Mouse (Mus musculus) v-Abl transformed pro-B cells (cell line): ENCODE data around the gene Ttc3.
"Not testable (repeated sequence)": the region's sequence is repeated elsewhere in the genome, so short reads cannot be mapped to it uniquely, and the experiment has no call there.

ENCODE experiments used
- in situ Hi-C, 2 experiments: fragments of 400-800 bp; cut with MboI; formaldehyde crosslinking; loops; one replicate each; pipeline ENCODE4 v1.15.1; 2025; ENCODE audit not compliant: unreplicated experiment in 2 of 2

Gene Ttc3

GRCm38 (mm10) chr16:94484752-94485535 is 114.5 kb downstream of the Ttc3 start:
- in situ Hi-C loops: no loop called here

GRCm38 (mm10) chr16:94487341-94487740 is 116.9 kb downstream of the Ttc3 start:
- in situ Hi-C loops: no loop called here

- in situ Hi-C loops: no loop called here
These were observed 118.9 kb downstream of the Ttc3 start for GRCm38 (mm10) chr16:94489326-94489725.

- in situ Hi-C loops: not testable (repeated sequence)
These were observed 126.8 kb downstream of the Ttc3 start for GRCm38 (mm10) chr16:94497176-94497575.

- in situ Hi-C loops: no loop called here
These were observed 127.5 kb downstream of the Ttc3 start for GRCm38 (mm10) chr16:94497911-94498310.

GRCm38 (mm10) chr16:94504192-94504591 is 133.8 kb downstream of the Ttc3 start:
- in situ Hi-C loops: loop anchor here in 1 of 2 experiments (10.0 kb wide), 1 partner anchor 111 kb away; no protein-coding TSS in a partner anchor

GRCm38 (mm10) chr16:94507071-94507470 is 136.7 kb downstream of the Ttc3 start:
- in situ Hi-C loops: loop anchor here in 1 of 2 experiments (10.0 kb wide), 1 partner anchor 108 kb away; no protein-coding TSS in a partner anchor

- in situ Hi-C loops: loop anchor here in 1 of 2 experiments (10.0 kb wide), 1 partner anchor 106 kb away; no protein-coding TSS in a partner anchor
These were observed 138.4 kb downstream of the Ttc3 start for GRCm38 (mm10) chr16:94508769-94509168.

GRCm38 (mm10) chr16:94509983-94510382 is 139.6 kb downstream of the Ttc3 start:
- in situ Hi-C loops: loop anchor here in 1 of 2 experiments (10.0 kb wide), 1 partner anchor 105 kb away; no protein-coding TSS in a partner anchor

GRCm38 (mm10) chr16:94517606-94518005 is 147.2 kb downstream of the Ttc3 start:
- in situ Hi-C loops: no loop called here
